Comparison of ENCODE assay signal across 8 mouse cellular contexts in genomic region chr12:77531294-77531693, GRCm38 (mm10).
DNase-seq lines count a peak whose midpoint lies in the region; ATAC-seq and TF ChIP-seq lines count a peak whose summit lies in the region.

No protein-coding gene starts in this region.

- no peak overlapping the region for H3K9ac ChIP-seq in kidney, embryonic 15.5 days
- H3K9ac ChIP-seq in lung, postnatal 0 days (replicated peaks; ENCODE audit: low read depth) = no peak overlapping the region

- H3K9me3 ChIP-seq in kidney, embryonic 15.5 days (replicated peaks) = no peaks in the 10 kb centered on the region
- H3K9me3 ChIP-seq in lung, postnatal 0 days (ENCODE audit: low read length) = no peaks in the 10 kb centered on the region
- H3K9me3 ChIP-seq in midbrain, embryonic 10.5 days (replicated peaks) = no peaks in the 10 kb centered on the region

- H3K27ac ChIP-seq in kidney, embryonic 15.5 days = no peak overlapping the region
- H3K27ac ChIP-seq in cortical plate, adult 2 months (ENCODE audit: insufficient read depth, low read length) = no peak overlapping the region
- H3K27ac ChIP-seq in lung, postnatal 0 days (ENCODE audit: low read length) = no peak overlapping the region
- H3K27ac ChIP-seq in midbrain, embryonic 10.5 days (replicated peaks) = no peak overlapping the region

- DNase-seq in kidney, adult 11 months = peak; percentile 23
- DNase-seq in ES-CJ7 (ENCODE audit: low read depth, low spot score) = peak; percentile 23
- DNase-seq in lung, postnatal 0 days (ENCODE audit: low spot score) = peak; percentile 18
- peak; percentile 78 for DNase-seq in thymus, postnatal 25 days
- DNase-seq in midbrain, embryonic 10.5 days (ENCODE audit: low spot score) = no peak
- no peak for DNase-seq in retina, postnatal 1 day

- TF ChIP-seq EP300 in lung, postnatal 0 days (IDR thresholded peaks at IDR 0.05) = no peak

- H3K36me3 ChIP-seq in kidney, embryonic 15.5 days = no peaks in the 10 kb centered on the region
- H3K36me3 ChIP-seq in lung, postnatal 0 days (ENCODE audit: insufficient read depth, low read length) = no peaks in the 10 kb centered on the region
- H3K36me3 ChIP-seq in midbrain, embryonic 10.5 days = no peaks in the 10 kb centered on the region

- H3K27me3 ChIP-seq in kidney, embryonic 15.5 days = no peaks in the 10 kb centered on the region
- no peaks in the 10 kb centered on the region for H3K27me3 ChIP-seq in lung, postnatal 0 days (replicated peaks; ENCODE audit: insufficient read depth, low read length)
- H3K27me3 ChIP-seq in midbrain, embryonic 10.5 days (ENCODE audit: low read depth, poor library complexity, severe bottlenecking) = 0 out of 2 replicates have a peak, but pooled peaks cover 3% of the 10 kb centered on the region

- WGBS in kidney, embryonic 15.5 days = 81% methylated on average over 5 of the region's 5 CpGs
- 77% methylated on average over 5 of the region's 5 CpGs for WGBS in lung, postnatal 0 days
- WGBS in midbrain, embryonic 10.5 days = 86% methylated on average over 5 of the region's 5 CpGs

- no peak for ATAC-seq in kidney, embryonic 15.5 days (replicated peaks; ENCODE audit: low FRiP score)
- no peak for ATAC-seq in lung, postnatal 0 days

- peaks cover 4% of the 10 kb centered on the region; the same call in 1 of the 2 replicates for H3K4me1 ChIP-seq in kidney, embryonic 15.5 days
- no peaks in the 10 kb centered on the region for H3K4me1 ChIP-seq in cortical plate, adult 2 months (ENCODE audit: control insufficient read depth, insufficient read depth, low read length)
- no peaks in the 10 kb centered on the region for H3K4me1 ChIP-seq in lung, postnatal 0 days (ENCODE audit: insufficient read depth, low read depth, low read length)
- H3K4me1 ChIP-seq in midbrain, embryonic 10.5 days = peaks cover 11% of the 10 kb centered on the region; the same call in 1 of the 2 replicates

- no peak overlapping the region for H3K4me2 ChIP-seq in kidney, embryonic 15.5 days
- H3K4me2 ChIP-seq in lung, postnatal 0 days (replicated peaks; ENCODE audit: low read depth, low read length) = no peak overlapping the region

- no peak for TF ChIP-seq POLR2A in cortical plate, adult 2 months (IDR thresholded peaks at IDR 0.05; ENCODE audit: extremely low read depth, insufficient read depth, low read length)

- peak; percentile 33; the same call in 1 of the 2 replicates for TF ChIP-seq CTCF in cortical plate, adult 2 months (IDR thresholded peaks at IDR 0.05; ENCODE audit: extremely low read depth, insufficient read depth, low read length)
- peak; percentile 72 for TF ChIP-seq CTCF in lung, postnatal 0 days (IDR thresholded peaks at IDR 0.05)

- H3K4me3 ChIP-seq in kidney, embryonic 15.5 days (replicated peaks) = no peak overlapping the region
- no peak overlapping the region for H3K4me3 ChIP-seq in cortical plate, adult 2 months (ENCODE audit: insufficient read depth, low read length)
- no peak overlapping the region for H3K4me3 ChIP-seq in lung, postnatal 0 days (ENCODE audit: low read depth, low read length)
- H3K4me3 ChIP-seq in midbrain, embryonic 10.5 days = no peak overlapping the region

Comparison
In these comparisons a context has a peak if more than half of its experiments do, and no peak if none do; other contexts are left out.
1. DNase-seq: peak in kidney, adult 11 months (single experiment), ES-CJ7 (single experiment), lung, postnatal 0 days (single experiment) and thymus, postnatal 25 days (single experiment); none in midbrain, embryonic 10.5 days (single experiment) and retina, postnatal 1 day (single experiment).